Mouse (Mus musculus) CD4-positive, CD25-positive, alpha-beta regulatory T cell, adult 2 months (primary cell): ENCODE measurements around the gene Dmrtc1b.
A peak's percentile ranks its signal among the peaks of the same experiment; 100 is the strongest.
"Not testable (repeated sequence)": the region's sequence is repeated elsewhere in the genome, so short reads cannot be mapped to it uniquely, and the experiment has no call there.

Experiments
- DNase-seq: peaks from one replicate; pipeline ENCODE4 v3.0.0-alpha.2; 2012; ENCODE audit warnings: low read depth, low spot score

The Dmrtc1b gene

GRCm38 (mm10) chrX:102707535-102707934 is at the start of gene Dmrtc1b, which contains the start of gene Gm9112:
Gene Dmrtc1b, plus strand, starts transcription at chrX:102707865.
Gene Gm9112, minus strand, starts transcription at chrX:102707635.
- not testable (repeated sequence) for DNase-seq

DNA sequence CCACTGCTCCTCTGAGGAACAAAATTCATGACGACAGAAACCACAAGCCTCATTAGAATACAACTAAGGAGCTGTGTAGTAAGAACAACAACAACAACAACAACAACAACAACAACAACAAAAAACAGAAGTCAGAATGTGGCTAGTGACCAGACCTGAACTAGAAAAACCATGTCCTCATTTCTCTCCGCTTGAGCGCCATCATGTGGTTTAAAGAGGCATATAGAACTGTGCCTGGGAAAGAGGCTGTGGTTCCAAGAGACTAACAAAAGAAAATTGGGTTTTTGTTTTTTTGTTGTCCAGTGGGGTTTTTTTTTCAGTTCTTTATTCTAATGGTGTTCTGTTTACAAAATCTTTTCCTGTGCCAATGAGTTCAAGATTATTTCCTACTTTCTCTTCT is 47.0 kb upstream of the Dmrtc1b start:
- DNase-seq, result peak; percentile 1

- DNase-seq, result no peak
These were observed 41.0 kb upstream of the Dmrtc1b start for GRCm38 (mm10) chrX:102666641-102667040.

GRCm38 (mm10) chrX:102684706-102685105 is 23.0 kb upstream of the Dmrtc1b start:
- DNase-seq, result not testable (repeated sequence)

GRCm38 (mm10) chrX:102686872-102687271 is 20.8 kb upstream of the Dmrtc1b start, which contains the start of gene Gm3880:
Gene Gm3880, minus strand, starts transcription at chrX:102686972.
- not testable (repeated sequence) for DNase-seq

- peak; percentile 1 for DNase-seq
These were observed 18.4 kb upstream of the Dmrtc1b start for GRCm38 (mm10) chrX:102689252-102689651.

GRCm38 (mm10) chrX:102700636-102701035 is 7.0 kb upstream of the Dmrtc1b start:
- DNase-seq, result not testable (repeated sequence)

- not testable (repeated sequence) for DNase-seq
These were observed 16.6 kb downstream of the Dmrtc1b start for GRCm38 (mm10) chrX:102724226-102724625.
